Mouse (Mus musculus): ENCODE results near the gene Asb7.
A peak's percentile ranks its signal among the peaks of the same experiment; 100 is the strongest.

The Asb7 gene

DNA sequence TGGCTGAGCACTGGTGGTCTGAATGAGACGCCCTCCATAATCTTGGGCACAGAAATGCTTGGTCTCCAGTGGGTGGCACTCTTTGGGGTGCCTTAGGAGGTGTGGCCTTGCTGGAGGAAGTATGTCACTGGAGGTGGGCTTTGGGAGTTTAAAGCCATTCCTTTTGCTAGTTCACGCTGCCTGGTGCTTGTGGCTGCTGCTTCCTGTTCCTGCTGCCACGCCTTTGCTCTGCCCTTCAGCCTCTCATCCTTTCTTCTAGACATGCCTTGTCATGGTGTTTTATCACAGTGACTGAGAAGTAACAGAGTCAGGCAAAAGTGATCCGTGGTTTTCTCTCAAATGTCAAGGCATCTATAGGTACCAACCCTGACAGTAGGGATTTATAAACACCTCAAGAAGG is 37.2 kb downstream of the Asb7 start:
- peak in 1 of 2 experiments; percentile 10 for DNase-seq

GRCm38 (mm10) chr7:66650883-66651282 is 38.5 kb downstream of the Asb7 start:
- no peak for DNase-seq

GRCm38 (mm10) chr7:66649181-66649580 is 40.2 kb downstream of the Asb7 start:
- no peak for DNase-seq

- no peak for DNase-seq
Measured at GRCm38 (mm10) chr7:66645736-66646135, 43.7 kb downstream of the Asb7 start.

GRCm38 (mm10) chr7:66633351-66633750 is 56.0 kb downstream of the Asb7 start:
- DNase-seq = no peak

GRCm38 (mm10) chr7:66630154-66630800 is 59.1 kb downstream of the Asb7 start:
- no peak for DNase-seq

GRCm38 (mm10) chr7:66629419-66629818 is 60.0 kb downstream of the Asb7 start:
- no peak for DNase-seq

- DNase-seq = no peak
Measured at GRCm38 (mm10) chr7:66623436-66623835, 66.0 kb downstream of the Asb7 start.

DNA sequence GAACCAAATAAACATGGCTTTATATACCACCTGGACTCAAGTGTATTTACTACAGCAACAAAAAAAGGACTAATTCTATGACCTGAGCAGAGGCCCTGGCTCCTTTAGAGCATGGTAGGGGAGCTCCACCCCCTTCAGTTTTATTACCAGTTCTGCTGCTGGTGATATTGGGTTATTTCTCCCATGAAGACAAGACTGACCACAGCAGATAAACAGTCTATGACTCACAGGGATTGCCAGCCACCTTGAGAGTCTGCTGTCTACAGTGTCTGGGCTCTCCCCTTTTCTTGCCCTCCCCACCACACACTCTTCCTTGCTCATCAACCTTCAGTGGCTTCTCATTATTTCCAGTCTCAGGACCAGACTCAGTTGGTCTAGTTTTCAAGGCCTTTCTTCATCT is 87.5 kb downstream of the Asb7 start:
- DNase-seq = no peak

- no peak for DNase-seq
Measured at GRCm38 (mm10) chr7:66600622-66601610, 88.5 kb downstream of the Asb7 start.

GRCm38 (mm10) chr7:66600126-66600525 is 89.3 kb downstream of the Asb7 start:
- DNase-seq = no peak

DNA sequence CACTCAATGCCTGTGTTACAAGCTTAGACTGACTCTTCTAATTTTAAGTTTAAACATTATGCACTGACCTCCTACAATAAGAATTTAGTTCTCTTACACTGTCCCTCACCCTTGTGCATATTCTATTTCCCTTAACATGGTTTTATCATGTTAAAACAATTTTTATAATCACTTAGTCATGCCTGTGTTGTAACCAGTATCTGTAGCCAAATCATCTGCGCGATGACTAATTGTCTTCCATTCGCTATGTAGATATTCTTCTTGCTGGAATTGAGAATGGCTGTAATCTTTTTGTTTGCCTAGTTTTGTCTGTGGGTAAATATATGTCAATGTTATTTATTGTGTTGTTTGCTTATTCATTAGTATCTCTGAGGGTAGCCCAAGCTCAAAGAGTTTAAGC is 91.5 kb downstream of the Asb7 start:
- DNase-seq = no peak
